Mouse (Mus musculus) neural tube, embryonic 15.5 days (tissue): Measurements from ENCODE around the gene Lat2. TPM values are rescaled to one million over a fixed set of nuclear protein-coding genes. Genes with fewer than 3 reads are reported as not detected.

ENCODE experiments used
- ATAC-seq: fragments of 200-750 bp; cut with Nextera tagmentation; 2 replicates; pipeline ENCODE4 v1.8.0; 2017; ENCODE audit warnings: mild to moderate bottlenecking, moderate TSS enrichment, moderate library complexity; ENCODE audit not compliant: low FRiP score
- H3K27ac ChIP-seq: fragments of 300-500 bp; sonication (generic); replicated peaks from 2 replicates; pipeline ENCODE4 v1.5.1; 2015; ENCODE audit warnings: mild to moderate bottlenecking, inconsistent platforms
- H3K27me3 ChIP-seq: fragments of 300-500 bp; sonication (generic); replicated peaks from 2 replicates; pipeline ENCODE4 v1.6.1; 2015; ENCODE audit warnings: inconsistent platforms
- H3K36me3 ChIP-seq: fragments of 300-500 bp; sonication (generic); 2 replicates; pipeline ENCODE4 v1.6.1; 2015; ENCODE audit warnings: inconsistent platforms
- H3K4me1 ChIP-seq: fragments of 300-500 bp; sonication (generic); 2 replicates; pipeline ENCODE4 v1.6.1; 2015; ENCODE audit warnings: inconsistent platforms
- H3K4me2 ChIP-seq: fragments of 300-500 bp; sonication (generic); 2 replicates; pipeline ENCODE4 v1.6.1; 2015; ENCODE audit warnings: inconsistent platforms, mild to moderate bottlenecking, moderate library complexity
- H3K4me3 ChIP-seq: fragments of 300-500 bp; sonication (generic); replicated peaks from 2 replicates; pipeline ENCODE4 v1.5.1; 2015; ENCODE audit warnings: mild to moderate bottlenecking, inconsistent platforms
- H3K9ac ChIP-seq: fragments of 300-500 bp; sonication (generic); replicated peaks from 2 replicates; pipeline ENCODE4 v1.6.1; 2015; ENCODE audit warnings: mild to moderate bottlenecking, inconsistent platforms
- H3K9me3 ChIP-seq: fragments of 300-500 bp; sonication (generic); replicated peaks from 2 replicates; pipeline ENCODE4 v1.6.1; 2016; ENCODE audit warnings: inconsistent platforms
- WGBS: fragments of 180-500 bp; shearing (Covaris S2); methylation state at CpG from one replicate; pipeline ENCODE4 v1.1.7; 2015; ENCODE audit warnings: mixed read lengths; 5-methylcytosine and 5-hydroxymethylcytosine counted together
- polyA plus RNA-seq: library from polyadenylated mRNA; unstranded; fragments of >200 nt; fragmentation: Nextera tagmentation; extraction: Ambion mirVana; gene quantifications from 2 replicates; pipeline ENCODE4 v1.2.1, GENCODE M21; 2015

Lat2 gene
- polyA plus RNA-seq, 1 experiment from 2014 or later: 3.4 TPM

DNA sequence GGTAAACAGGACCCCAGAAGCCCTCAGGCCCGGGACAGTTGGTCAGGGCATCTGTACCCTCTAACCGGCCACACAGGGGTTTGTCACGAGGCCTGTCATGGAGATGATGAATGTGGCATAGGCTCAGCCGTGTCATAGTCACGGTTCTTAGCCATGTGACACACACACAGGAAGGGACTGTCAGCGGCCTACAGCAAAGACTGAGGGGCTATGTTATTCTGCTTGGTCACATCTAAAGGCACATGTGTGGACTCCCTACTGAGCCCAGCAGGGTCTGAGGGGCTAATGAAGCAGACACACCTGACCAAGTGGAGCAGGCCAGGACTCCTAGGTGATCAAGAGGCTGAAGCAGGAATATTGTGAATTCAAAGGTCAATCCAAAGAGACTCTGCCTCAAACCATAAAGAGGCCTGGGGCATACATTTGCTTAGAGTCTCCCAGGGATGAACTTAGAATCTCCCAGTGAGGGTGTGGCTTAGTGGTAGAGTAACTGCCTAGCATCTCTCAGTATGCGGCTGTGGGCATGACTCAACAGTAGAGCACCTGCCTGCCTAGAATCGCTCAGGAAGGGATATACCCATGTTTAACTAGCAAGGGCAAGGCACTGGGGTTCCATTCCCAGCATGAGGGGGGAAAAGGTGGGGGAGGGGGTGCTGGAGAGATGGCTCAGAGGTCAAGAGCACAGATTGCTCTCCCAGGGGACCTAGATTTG, 2.9 kb downstream of the Lat2 start:
- H3K4me1 ChIP-seq: no peaks in the 10 kb centered on the region
- H3K9me3 ChIP-seq: no peaks in the 10 kb centered on the region
- no peak overlapping the region for H3K4me2 ChIP-seq
- H3K4me3 ChIP-seq: no peak overlapping the region
- no peaks in the 10 kb centered on the region for H3K27me3 ChIP-seq
- no peaks in the 10 kb centered on the region; the same call in 1 of the 2 replicates for H3K36me3 ChIP-seq
- WGBS: 53% methylated on average over 8 of the region's 8 CpGs
- ATAC-seq: no peak
- no peak overlapping the region for H3K27ac ChIP-seq
- H3K9ac ChIP-seq: no peak overlapping the region

DNA sequence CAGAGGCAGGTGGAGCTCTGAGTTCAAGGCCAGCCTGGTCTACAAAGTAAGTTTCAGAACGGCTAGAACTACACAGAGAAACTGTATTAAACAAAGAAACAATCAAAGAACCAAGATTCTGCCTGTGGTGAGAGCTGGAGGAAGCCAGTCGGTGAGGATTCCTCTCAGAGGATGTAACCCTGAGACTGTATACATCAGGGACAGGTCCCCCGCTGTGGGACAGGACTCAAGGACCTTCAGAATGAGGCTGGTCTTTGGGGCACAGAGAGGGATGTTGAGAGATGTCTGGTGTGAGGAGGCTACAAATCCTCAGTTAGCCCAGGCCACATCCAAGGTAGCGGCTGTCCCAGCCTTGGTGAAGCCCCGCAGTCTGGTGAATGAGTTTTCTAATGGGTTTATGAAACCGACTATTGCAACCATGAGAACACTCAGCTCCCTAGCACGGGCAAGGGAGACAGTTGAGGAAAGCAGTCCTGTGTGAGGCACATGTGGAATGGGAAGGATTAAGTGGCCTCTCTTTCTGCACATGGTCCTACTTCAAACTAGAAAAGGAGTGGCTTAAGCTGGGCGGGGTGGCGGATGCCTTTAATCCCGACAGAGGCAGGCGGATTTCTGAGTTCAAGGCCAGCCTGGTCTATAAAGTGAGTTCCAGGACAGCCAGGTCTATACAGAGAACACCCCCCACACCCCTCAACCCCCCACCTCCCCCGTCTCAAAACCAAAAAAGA, 4.7 kb downstream of the Lat2 start:
- H3K4me3 ChIP-seq: no peak overlapping the region
- no peak for ATAC-seq
- WGBS: 82% methylated on average over 11 of the region's 12 CpGs

DNA sequence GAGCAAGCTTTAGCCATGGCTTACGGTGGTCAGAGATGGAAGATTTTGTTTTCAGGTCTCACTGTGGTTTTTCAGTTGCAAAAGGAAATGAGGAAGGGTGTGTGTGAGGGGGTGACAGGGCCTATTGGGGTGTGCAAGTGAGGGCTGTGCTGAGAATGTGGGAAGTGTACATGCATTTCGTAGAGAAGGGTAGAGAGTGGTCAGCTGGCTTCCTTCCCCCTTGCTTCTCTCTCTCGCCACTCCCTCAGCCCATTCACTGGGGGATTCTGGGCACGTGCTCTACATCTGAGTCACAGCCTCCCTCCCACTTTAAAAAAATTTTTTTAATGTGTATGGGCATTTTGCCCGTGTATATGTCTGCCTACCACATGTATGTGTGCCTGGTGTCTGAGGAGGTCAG, 7.7 kb downstream of the Lat2 start:
- Histone ChIP-seq H3K9me3 (no peaks in the 10 kb centered on the region), H3K9ac (no peak overlapping the region), H3K4me3 (no peak overlapping the region), H3K4me2 (no peak overlapping the region), H3K27me3 (no peaks in the 10 kb centered on the region), H3K36me3 (no peaks in the 10 kb centered on the region), H3K27ac (no peak overlapping the region), H3K4me1 (no peaks in the 10 kb centered on the region)
- WGBS: 78% methylated on average over 5 of the region's 5 CpGs
- ATAC-seq: no peak

More for the DNA sequence above, 4.7 kb downstream of the Lat2 start:
- no peaks in the 10 kb centered on the region for H3K9me3 ChIP-seq
- no peaks in the 10 kb centered on the region for H3K36me3 ChIP-seq
- H3K27ac ChIP-seq: no peak overlapping the region
- no peak overlapping the region for H3K4me2 ChIP-seq
- no peaks in the 10 kb centered on the region for H3K4me1 ChIP-seq
- H3K27me3 ChIP-seq: no peaks in the 10 kb centered on the region
- no peak overlapping the region for H3K9ac ChIP-seq

DNA sequence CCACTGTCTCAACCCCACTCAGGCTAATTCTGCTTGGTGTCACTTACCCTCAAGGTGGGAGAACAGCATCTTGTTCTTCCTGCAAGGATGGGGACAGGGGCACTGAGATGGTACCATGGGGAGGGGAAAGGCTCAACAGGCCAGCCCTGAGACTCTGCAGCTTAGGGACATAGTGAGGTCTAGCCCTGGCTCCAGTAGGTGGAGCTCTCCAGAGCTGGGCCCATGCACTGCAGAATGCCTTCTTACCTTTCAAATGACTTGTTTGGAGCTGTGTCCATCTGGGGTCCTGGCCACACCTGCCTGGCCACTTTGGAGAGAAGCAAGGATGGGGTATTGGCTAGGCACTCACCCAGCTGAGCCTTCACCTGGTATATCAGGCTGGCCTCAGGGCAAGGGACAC, 8.5 kb downstream of the Lat2 start:
- H3K27ac ChIP-seq: no peak overlapping the region
- no peak overlapping the region for H3K4me2 ChIP-seq
- ATAC-seq: no peak
- H3K4me3 ChIP-seq: no peak overlapping the region
- H3K36me3 ChIP-seq: no peaks in the 10 kb centered on the region
- no peaks in the 10 kb centered on the region for H3K9me3 ChIP-seq
- no peaks in the 10 kb centered on the region for H3K27me3 ChIP-seq
- no peak overlapping the region for H3K9ac ChIP-seq
- no peaks in the 10 kb centered on the region for H3K4me1 ChIP-seq

DNA sequence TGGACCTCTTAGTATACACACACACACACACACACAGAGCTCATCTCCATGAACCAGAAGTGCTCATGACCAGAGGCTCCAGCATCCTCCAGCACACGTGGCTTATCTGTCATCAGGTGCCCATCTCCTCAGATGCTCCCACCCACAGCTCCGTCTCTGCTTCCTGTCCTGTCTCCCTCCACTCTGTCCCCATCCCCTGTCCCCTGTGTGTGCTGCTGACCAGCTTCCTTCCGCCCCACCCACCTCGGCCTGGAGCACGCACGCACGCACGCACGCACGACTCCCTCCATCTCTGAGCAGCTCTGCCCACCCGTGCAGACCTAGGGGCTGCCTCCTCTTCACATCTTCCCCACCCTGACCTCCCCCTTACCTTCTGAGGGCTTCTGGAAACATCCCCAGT, 10.4 kb downstream of the Lat2 start:
- Histone ChIP-seq H3K4me3 (no peak overlapping the region), H3K36me3 (peaks cover 6% of the 10 kb centered on the region), H3K9ac (no peak overlapping the region), H3K4me1 (no peaks in the 10 kb centered on the region), H3K9me3 (no peaks in the 10 kb centered on the region), H3K4me2 (no peak overlapping the region), H3K27ac (no peak overlapping the region), H3K27me3 (no peaks in the 10 kb centered on the region)
- WGBS: 93% methylated on average over 11 of the region's 11 CpGs
- ATAC-seq: no peak

DNA sequence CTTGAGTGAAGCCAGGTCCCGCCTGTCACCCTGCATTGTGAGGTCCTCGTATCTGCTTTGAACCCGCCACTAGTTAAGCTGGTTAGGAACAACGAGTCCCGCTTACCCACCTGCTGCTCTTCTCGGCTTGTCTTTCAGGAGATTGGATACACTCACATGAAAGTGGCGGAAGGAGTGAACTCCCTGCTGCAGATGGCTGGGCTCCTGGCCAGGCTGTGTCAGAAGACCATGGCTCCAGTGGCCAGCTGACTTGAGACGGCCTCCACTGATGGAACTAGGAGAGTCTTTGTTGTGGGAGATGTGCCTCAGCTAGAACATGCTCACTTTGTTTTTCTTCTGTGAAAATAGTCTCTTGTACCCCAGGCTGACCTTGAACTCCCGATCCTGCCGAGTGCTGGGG, 17.1 kb downstream of the Lat2 start:
- Histone ChIP-seq H3K4me3 (no peak overlapping the region), H3K27me3 (no peaks in the 10 kb centered on the region), H3K4me2 (no peak overlapping the region), H3K9me3 (no peaks in the 10 kb centered on the region), H3K4me1 (no peaks in the 10 kb centered on the region), H3K9ac (no peak overlapping the region), H3K36me3 (peaks cover 64% of the 10 kb centered on the region), H3K27ac (no peak overlapping the region)
- 85% methylated on average over 10 of the region's 10 CpGs for WGBS
- no peak for ATAC-seq

DNA sequence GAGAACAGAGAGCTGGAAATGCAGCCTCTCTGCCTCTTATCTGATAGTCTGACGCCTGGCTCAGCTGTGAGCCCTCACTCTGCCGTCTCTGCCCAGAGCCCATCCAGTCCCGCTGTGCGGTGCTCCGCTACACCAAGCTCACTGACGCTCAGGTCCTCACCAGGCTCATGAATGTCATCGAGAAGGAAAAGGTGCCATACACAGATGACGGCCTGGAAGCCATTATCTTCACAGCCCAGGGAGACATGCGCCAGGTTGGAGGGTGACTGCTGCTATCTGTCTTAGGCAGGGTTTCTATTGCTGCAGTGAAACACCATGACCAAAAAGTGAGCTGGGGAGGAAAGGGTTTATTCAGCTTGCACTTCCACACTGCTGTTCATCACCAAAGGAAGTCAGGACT, 21.7 kb downstream of the Lat2 start:
- H3K4me3 ChIP-seq: no peak overlapping the region
- H3K9me3 ChIP-seq: no peaks in the 10 kb centered on the region
- no peak overlapping the region for H3K9ac ChIP-seq
- no peak overlapping the region for H3K27ac ChIP-seq
- WGBS: 94% methylated on average over 9 of the region's 9 CpGs
- no peak for ATAC-seq
- H3K4me1 ChIP-seq: no peaks in the 10 kb centered on the region
- H3K27me3 ChIP-seq: no peaks in the 10 kb centered on the region
- H3K4me2 ChIP-seq: no peak overlapping the region
- H3K36me3 ChIP-seq: peaks cover 76% of the 10 kb centered on the region

DNA sequence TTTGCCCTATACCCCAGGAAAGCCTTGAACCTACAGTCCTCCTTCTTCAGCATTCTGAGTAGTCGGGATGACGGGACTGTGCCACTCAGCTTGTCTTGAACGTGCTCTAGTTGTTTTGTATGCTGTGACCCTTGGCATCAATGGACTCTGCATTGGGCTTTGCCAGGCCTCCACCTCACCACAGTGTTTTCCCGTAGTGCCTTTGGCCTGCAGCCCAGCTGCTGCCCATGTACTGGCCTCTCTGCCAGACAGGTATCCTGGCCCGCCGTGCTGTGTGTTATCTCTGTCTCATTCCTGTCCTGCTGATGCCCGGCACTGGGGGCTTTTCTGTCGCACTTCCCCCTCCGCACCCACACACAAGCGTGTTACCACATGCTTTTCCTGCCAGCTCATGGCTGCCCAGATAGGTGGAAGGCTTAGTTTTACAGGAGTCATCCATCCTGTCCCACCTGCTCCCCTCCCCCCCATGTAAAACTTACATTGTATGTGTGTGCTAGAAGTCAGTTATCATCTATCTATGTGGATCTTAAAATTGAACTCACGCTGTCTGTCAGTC, 22.7 kb downstream of the Lat2 start:
- Histone ChIP-seq H3K27me3 (no peaks in the 10 kb centered on the region), H3K9me3 (no peaks in the 10 kb centered on the region), H3K36me3 (peaks cover 69% of the 10 kb centered on the region), H3K4me2 (no peak overlapping the region), H3K4me3 (no peak overlapping the region), H3K27ac (no peak overlapping the region), H3K9ac (no peak overlapping the region), H3K4me1 (no peaks in the 10 kb centered on the region)
- WGBS: 94% methylated on average over 11 of the region's 11 CpGs
- ATAC-seq: no peak

DNA sequence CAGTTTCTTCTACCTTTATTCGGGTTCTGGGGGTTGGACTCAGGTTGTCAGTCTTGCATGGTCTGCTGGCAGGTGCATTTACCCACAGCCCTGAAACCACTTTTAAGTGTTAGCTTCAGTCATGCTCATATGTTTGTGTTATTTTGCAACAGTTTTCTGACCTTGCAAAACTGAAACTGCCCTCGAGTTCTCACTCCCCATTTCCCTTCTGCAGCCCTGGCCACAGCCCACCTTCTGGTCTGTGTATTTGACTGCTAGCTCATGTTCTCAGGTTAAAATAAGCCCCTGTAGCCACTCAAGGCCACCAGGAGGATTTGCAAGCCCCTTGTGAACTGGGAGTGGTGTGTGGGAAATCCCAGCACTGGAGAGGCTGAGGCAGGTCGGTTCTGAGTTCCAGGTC, 24.9 kb downstream of the Lat2 start:
- no peaks in the 10 kb centered on the region for H3K9me3 ChIP-seq
- H3K4me1 ChIP-seq: no peaks in the 10 kb centered on the region
- H3K36me3 ChIP-seq: peaks cover 51% of the 10 kb centered on the region
- H3K27me3 ChIP-seq: no peaks in the 10 kb centered on the region
- H3K4me3 ChIP-seq: no peak overlapping the region
- WGBS: 92% methylated on average over 3 of the region's 3 CpGs
- no peak overlapping the region for H3K27ac ChIP-seq
- ATAC-seq: no peak
- no peak overlapping the region for H3K4me2 ChIP-seq
- no peak overlapping the region for H3K9ac ChIP-seq

DNA sequence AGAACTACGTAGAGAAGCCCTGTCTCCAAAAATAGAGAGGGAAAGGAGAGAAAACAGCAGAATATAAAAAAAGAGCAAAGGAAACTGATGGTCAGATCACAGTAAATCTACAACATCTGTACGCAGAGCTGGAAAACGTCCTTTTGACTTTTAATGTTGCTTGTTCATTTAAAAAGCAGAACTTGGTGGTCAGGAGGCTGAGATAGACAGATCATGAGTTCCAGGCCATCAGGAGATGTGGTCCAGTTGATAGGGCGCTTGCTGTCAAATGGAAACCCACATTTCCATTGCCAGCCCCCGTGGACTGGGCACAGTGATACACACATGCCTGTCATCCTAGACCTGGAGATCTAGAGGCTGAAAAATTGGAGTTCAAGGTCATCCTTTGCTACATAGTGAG, 30.0 kb downstream of the Lat2 start:
- no peak for ATAC-seq
- 91% methylated on average over 5 of the region's 5 CpGs for WGBS
- no peak overlapping the region for H3K27ac ChIP-seq
- peaks cover 16% of the 10 kb centered on the region for H3K4me1 ChIP-seq
- H3K9ac ChIP-seq: no peak overlapping the region
- no peak overlapping the region for H3K4me2 ChIP-seq
- no peaks in the 10 kb centered on the region for H3K9me3 ChIP-seq
- no peaks in the 10 kb centered on the region for H3K27me3 ChIP-seq
- H3K36me3 ChIP-seq: peaks cover 8% of the 10 kb centered on the region
- H3K4me3 ChIP-seq: no peak overlapping the region

DNA sequence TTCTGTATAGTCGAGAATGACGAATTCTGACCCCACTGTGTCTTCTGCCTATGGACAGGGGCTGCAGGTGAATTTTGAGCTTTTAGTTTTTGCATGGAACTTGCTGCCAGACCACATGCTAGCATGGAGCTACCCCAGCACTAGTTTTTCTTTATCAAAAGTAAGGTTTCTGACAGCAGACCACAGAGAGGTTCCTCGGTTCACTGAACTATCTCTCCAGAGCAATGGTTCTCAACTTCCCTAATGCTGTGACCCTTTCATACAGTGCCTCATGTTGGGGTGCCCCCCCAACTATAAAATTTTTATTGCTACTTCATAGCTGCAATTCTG, 31.0 kb downstream of the Lat2 start:
- Histone ChIP-seq H3K9ac (peak overlapping the region; percentile 95; the same call in 1 of the 2 replicates), H3K4me1 (peaks cover 16% of the 10 kb centered on the region), H3K27ac (no peak overlapping the region), H3K9me3 (no peaks in the 10 kb centered on the region), H3K36me3 (peaks cover 8% of the 10 kb centered on the region), H3K4me2 (peak overlapping the region; percentile 74), H3K4me3 (no peak overlapping the region), H3K27me3 (no peaks in the 10 kb centered on the region)
- ATAC-seq: no peak
- 84% methylated on average over 3 of the region's 3 CpGs for WGBS
